Mouse (Mus musculus): ENCODE measurements around the gene Apln. TPM values are rescaled to one million over a fixed set of nuclear protein-coding genes. Genes with fewer than 3 reads are reported as not detected.

Gene Apln
- polyA plus RNA-seq, 1 experiment from 2014 or later: 6.1 TPM

DNA sequence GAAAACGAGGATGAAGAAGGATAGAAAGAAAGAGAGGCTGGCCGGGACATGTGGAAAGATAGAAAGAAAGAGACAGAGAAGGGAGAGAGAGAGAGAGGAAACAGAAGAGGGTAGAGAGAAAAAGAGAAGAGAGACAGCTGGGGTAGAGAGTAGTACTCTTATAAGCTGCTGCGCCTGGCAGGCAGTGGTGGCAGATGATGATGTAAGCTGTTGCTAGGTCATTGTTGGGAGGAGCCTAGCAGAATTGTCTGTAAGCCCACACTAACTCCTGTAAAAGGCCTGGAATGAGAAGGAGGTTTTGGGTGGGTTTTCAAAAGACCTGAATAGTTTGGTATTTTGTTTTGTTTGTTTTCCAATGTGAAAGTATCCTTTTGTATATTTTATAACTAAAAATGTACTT, 32.2 kb upstream of the Apln start:
- H3K9me3 ChIP-seq (replicated peaks; ENCODE audit: low read length): no peaks in the 10 kb centered on the region
- no peaks in the 10 kb centered on the region for H3K36me3 ChIP-seq (ENCODE audit: insufficient read depth, low read length)
- no peak overlapping the region for H3K4me3 ChIP-seq (replicated peaks; ENCODE audit: low read depth, low read length)
- H3K27ac ChIP-seq: no peak overlapping the region
- DNase-seq (ENCODE audit: low spot score) (no peak), ATAC-seq (replicated peaks; ENCODE audit: low FRiP score, low read depth) (no peak)
- H3K27me3 ChIP-seq (ENCODE audit: insufficient read depth, low read length): no peaks in the 10 kb centered on the region
- WGBS: 79% methylated on average over 3 of the region's 3 CpGs
- no peak overlapping the region for H3K4me2 ChIP-seq (ENCODE audit: low read length)
- H3K4me1 ChIP-seq (replicated peaks; ENCODE audit: insufficient read depth, low read length): no peaks in the 10 kb centered on the region
- TF ChIP-seq CTCF (IDR thresholded peaks at IDR 0.05; ENCODE audit: low read depth): no peak
- no peak overlapping the region for H3K9ac ChIP-seq (ENCODE audit: low read depth, low read length)

GRCm38 (mm10) chrX:48064166-48064853, 29.7 kb upstream of the Apln start:
- ATAC-seq (replicated peaks; ENCODE audit: low FRiP score, low read depth): no peak

GRCm38 (mm10) chrX:48062481-48062880, 27.8 kb upstream of the Apln start:
- no peaks in the 10 kb centered on the region for H3K4me1 ChIP-seq (replicated peaks; ENCODE audit: insufficient read depth, low read length)
- no peak for ATAC-seq (replicated peaks; ENCODE audit: low FRiP score, low read depth)
- no peak overlapping the region for H3K4me3 ChIP-seq (replicated peaks; ENCODE audit: low read depth, low read length)
- no peaks in the 10 kb centered on the region for H3K27me3 ChIP-seq (ENCODE audit: insufficient read depth, low read length)
- H3K9ac ChIP-seq (ENCODE audit: low read depth, low read length): no peak overlapping the region
- no peaks in the 10 kb centered on the region for H3K36me3 ChIP-seq (ENCODE audit: insufficient read depth, low read length)
- no peak for DNase-seq (ENCODE audit: low spot score)
- H3K9me3 ChIP-seq (replicated peaks; ENCODE audit: low read length): no peaks in the 10 kb centered on the region
- no peak for TF ChIP-seq CTCF (IDR thresholded peaks at IDR 0.05; ENCODE audit: low read depth)
- 68% methylated on average over 4 of the region's 4 CpGs for WGBS
- no peak overlapping the region for H3K27ac ChIP-seq
- no peak overlapping the region for H3K4me2 ChIP-seq (ENCODE audit: low read length)

More at GRCm38 (mm10) chrX:48064166-48064853, 29.7 kb upstream of the Apln start:
- Histone ChIP-seq H3K4me3 (replicated peaks; ENCODE audit: low read depth, low read length) (no peak overlapping the region), H3K9ac (ENCODE audit: low read depth, low read length) (no peak overlapping the region), H3K36me3 (ENCODE audit: insufficient read depth, low read length) (no peaks in the 10 kb centered on the region), H3K9me3 (replicated peaks; ENCODE audit: low read length) (no peaks in the 10 kb centered on the region), H3K27me3 (ENCODE audit: insufficient read depth, low read length) (no peaks in the 10 kb centered on the region), H3K4me2 (ENCODE audit: low read length) (no peak overlapping the region), H3K4me1 (replicated peaks; ENCODE audit: insufficient read depth, low read length) (no peaks in the 10 kb centered on the region), H3K27ac (no peak overlapping the region)
- 40% methylated on average over 5 of the region's 5 CpGs for WGBS
- no peak for TF ChIP-seq CTCF (IDR thresholded peaks at IDR 0.05; ENCODE audit: low read depth)
- DNase-seq (ENCODE audit: low spot score): no peak

GRCm38 (mm10) chrX:48054186-48055015, 19.7 kb upstream of the Apln start:
- Histone ChIP-seq H3K9me3 (replicated peaks; ENCODE audit: low read length) (no peaks in the 10 kb centered on the region), H3K4me3 (replicated peaks; ENCODE audit: low read depth, low read length) (peak overlapping the region; percentile 28), H3K4me1 (replicated peaks; ENCODE audit: insufficient read depth, low read length) (no peaks in the 10 kb centered on the region), H3K27me3 (ENCODE audit: insufficient read depth, low read length) (no peaks in the 10 kb centered on the region), H3K27ac (no peak overlapping the region), H3K4me2 (ENCODE audit: low read length) (peak overlapping the region; percentile 47), H3K36me3 (ENCODE audit: insufficient read depth, low read length) (no peaks in the 10 kb centered on the region), H3K9ac (ENCODE audit: low read depth, low read length) (no peak overlapping the region)
- ATAC-seq (replicated peaks; ENCODE audit: low FRiP score, low read depth): peak; percentile 54; the same call in 1 of the 2 replicates
- TF ChIP-seq CTCF (IDR thresholded peaks at IDR 0.05; ENCODE audit: low read depth): peak; percentile 30; the same call in 1 of the 2 replicates
- peak; percentile 53 for DNase-seq (ENCODE audit: low spot score)
- WGBS: 39% methylated on average over 31 of the region's 31 CpGs

- Histone ChIP-seq H3K9me3 (replicated peaks; ENCODE audit: low read length) (no peaks in the 10 kb centered on the region), H3K36me3 (ENCODE audit: insufficient read depth, low read length) (no peaks in the 10 kb centered on the region), H3K4me2 (ENCODE audit: low read length) (peak overlapping the region; percentile 47), H3K27ac (no peak overlapping the region), H3K9ac (ENCODE audit: low read depth, low read length) (no peak overlapping the region), H3K4me3 (replicated peaks; ENCODE audit: low read depth, low read length) (peak overlapping the region; percentile 28; the same call in 1 of the 2 replicates), H3K27me3 (ENCODE audit: insufficient read depth, low read length) (no peaks in the 10 kb centered on the region), H3K4me1 (replicated peaks; ENCODE audit: insufficient read depth, low read length) (no peaks in the 10 kb centered on the region)
- no peak for DNase-seq (ENCODE audit: low spot score)
- no peak for TF ChIP-seq CTCF (IDR thresholded peaks at IDR 0.05; ENCODE audit: low read depth)
- WGBS: 57% methylated on average over 3 of the region's 3 CpGs
- no peak for ATAC-seq (replicated peaks; ENCODE audit: low FRiP score, low read depth)
These were observed 19.1 kb upstream of the Apln start for GRCm38 (mm10) chrX:48053743-48054142.

DNA sequence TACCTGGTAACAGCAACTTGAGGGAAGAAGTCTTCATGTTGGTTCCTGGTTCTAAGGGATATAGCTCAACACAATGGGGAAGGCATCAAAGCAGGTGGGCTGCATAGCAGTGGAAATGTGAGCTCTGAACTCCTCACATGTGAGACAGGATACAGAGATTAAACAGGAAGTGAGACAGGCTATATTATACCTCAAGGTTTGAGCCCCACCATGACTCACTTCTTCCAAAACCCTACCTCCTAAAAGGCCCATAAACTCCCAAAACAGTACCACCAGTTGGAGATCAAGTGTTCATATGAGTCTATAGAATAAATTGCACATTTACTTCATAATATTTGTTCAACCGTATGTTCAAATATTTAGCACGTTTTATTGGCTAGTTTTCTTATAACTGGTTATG, 11.7 kb upstream of the Apln start:
- Histone ChIP-seq H3K36me3 (ENCODE audit: insufficient read depth, low read length) (no peaks in the 10 kb centered on the region), H3K4me3 (replicated peaks; ENCODE audit: low read depth, low read length) (no peak overlapping the region), H3K27ac (no peak overlapping the region), H3K9me3 (replicated peaks; ENCODE audit: low read length) (no peaks in the 10 kb centered on the region), H3K9ac (ENCODE audit: low read depth, low read length) (no peak overlapping the region), H3K4me2 (ENCODE audit: low read length) (no peak overlapping the region), H3K4me1 (replicated peaks; ENCODE audit: insufficient read depth, low read length) (no peaks in the 10 kb centered on the region), H3K27me3 (ENCODE audit: insufficient read depth, low read length) (no peaks in the 10 kb centered on the region)
- TF ChIP-seq CTCF (IDR thresholded peaks at IDR 0.05; ENCODE audit: low read depth): no peak
- DNase-seq (ENCODE audit: low spot score) (no peak), ATAC-seq (replicated peaks; ENCODE audit: low FRiP score, low read depth) (no peak)
- 75% methylated on average over 2 of the region's 2 CpGs for WGBS

Measured in kidney, postnatal 0 days (tissue).